Mouse (Mus musculus): ENCODE measurements around the gene Trap1a. TPM values are rescaled to one million over a fixed set of nuclear protein-coding genes. Genes with fewer than 3 reads are reported as not detected.
"Not testable (repeated sequence)": the region's sequence is repeated elsewhere in the genome, so short reads cannot be mapped to it uniquely, and the experiment has no call there.

Gene Trap1a
- polyA plus RNA-seq (2014; fragmentation: Nextera tagmentation; extraction: Ambion mirVana) = not detected in 2 replicates

- H3K9me3 ChIP-seq (replicated peaks; ENCODE audit: control insufficient read depth, low read length) = no peaks in the 10 kb centered on the region
- no peaks in the 10 kb centered on the region for H3K36me3 ChIP-seq (replicated peaks; ENCODE audit: control insufficient read depth, insufficient read depth, low read depth, low read length)
- H3K4me3 ChIP-seq (ENCODE audit: low read depth, low read length) = no peak within 1 kb of the TSS
- no peak within 1 kb of the TSS for H3K27ac ChIP-seq (replicated peaks; ENCODE audit: low read depth, low read length)
- no peak within 1 kb of the TSS for H3K4me2 ChIP-seq (ENCODE audit: low read depth, low read length)
- ATAC-seq (replicated peaks; ENCODE audit: insufficient number of reproducible peaks, low FRiP score, low TSS enrichment, low read depth) = no peak
- H3K27me3 ChIP-seq (ENCODE audit: control insufficient read depth, insufficient read depth, low read length) = no peaks in the 10 kb centered on the region
- 91% methylated on average over 24 of the region's 24 CpGs for WGBS
- no peak for DNase-seq (ENCODE audit: low spot score)
- H3K4me1 ChIP-seq (ENCODE audit: control insufficient read depth, insufficient read depth, low read length) = no peaks in the 10 kb centered on the region
- H3K9ac ChIP-seq (replicated peaks; ENCODE audit: low read length) = no peak within 1 kb of the TSS
Observed at GRCm38 (mm10) chrX:139333263-139333994, at the start of gene Trap1a. Gene Trap1a, plus strand, starts transcription at chrX:139333683.

- Histone ChIP-seq H3K36me3 (replicated peaks; ENCODE audit: control insufficient read depth, insufficient read depth, low read depth, low read length) (no peaks in the 10 kb centered on the region), H3K4me2 (ENCODE audit: low read depth, low read length) (no peak overlapping the region), H3K9me3 (replicated peaks; ENCODE audit: control insufficient read depth, low read length) (no peaks in the 10 kb centered on the region), H3K4me3 (ENCODE audit: low read depth, low read length) (no peak overlapping the region), H3K4me1 (ENCODE audit: control insufficient read depth, insufficient read depth, low read length) (no peaks in the 10 kb centered on the region), H3K27ac (replicated peaks; ENCODE audit: low read depth, low read length) (no peak overlapping the region), H3K27me3 (ENCODE audit: control insufficient read depth, insufficient read depth, low read length) (no peaks in the 10 kb centered on the region), H3K9ac (replicated peaks; ENCODE audit: low read length) (no peak overlapping the region)
- ATAC-seq (replicated peaks; ENCODE audit: insufficient number of reproducible peaks, low FRiP score, low TSS enrichment, low read depth) (no peak), DNase-seq (ENCODE audit: low spot score) (no peak)
- 90% methylated on average over 2 of the region's 2 CpGs for WGBS
Observed at GRCm38 (mm10) chrX:139293114-139293513, 40.4 kb upstream of the Trap1a start.

GRCm38 (mm10) chrX:139295325-139295724 is 38.2 kb upstream of the Trap1a start:
- Histone ChIP-seq H3K4me1 (ENCODE audit: control insufficient read depth, insufficient read depth, low read length) (no peaks in the 10 kb centered on the region), H3K4me3 (ENCODE audit: low read depth, low read length) (no peak overlapping the region), H3K36me3 (replicated peaks; ENCODE audit: control insufficient read depth, insufficient read depth, low read depth, low read length) (no peaks in the 10 kb centered on the region), H3K4me2 (ENCODE audit: low read depth, low read length) (no peak overlapping the region), H3K27ac (replicated peaks; ENCODE audit: low read depth, low read length) (no peak overlapping the region), H3K9ac (replicated peaks; ENCODE audit: low read length) (no peak overlapping the region), H3K9me3 (replicated peaks; ENCODE audit: control insufficient read depth, low read length) (no peaks in the 10 kb centered on the region), H3K27me3 (ENCODE audit: control insufficient read depth, insufficient read depth, low read length) (no peaks in the 10 kb centered on the region)
- ATAC-seq (replicated peaks; ENCODE audit: insufficient number of reproducible peaks, low FRiP score, low TSS enrichment, low read depth) = no peak
- DNase-seq (ENCODE audit: low spot score) = no peak
- WGBS = 86% methylated on average over 1 of the region's 1 CpGs

GRCm38 (mm10) chrX:139317356-139317755 is 16.1 kb upstream of the Trap1a start:
- ATAC-seq (replicated peaks; ENCODE audit: insufficient number of reproducible peaks, low FRiP score, low TSS enrichment, low read depth); DNase-seq (ENCODE audit: low spot score); H3K9me3 ChIP-seq (replicated peaks; ENCODE audit: control insufficient read depth, low read length); H3K4me2 ChIP-seq (ENCODE audit: low read depth, low read length); H3K27me3 ChIP-seq (ENCODE audit: control insufficient read depth, insufficient read depth, low read length); H3K27ac ChIP-seq (replicated peaks; ENCODE audit: low read depth, low read length); H3K36me3 ChIP-seq (replicated peaks; ENCODE audit: control insufficient read depth, insufficient read depth, low read depth, low read length); H3K4me1 ChIP-seq (ENCODE audit: control insufficient read depth, insufficient read depth, low read length); H3K9ac ChIP-seq (replicated peaks; ENCODE audit: low read length); H3K4me3 ChIP-seq (ENCODE audit: low read depth, low read length): not testable (repeated sequence)
- WGBS = 54% methylated on average over 5 of the region's 5 CpGs

GRCm38 (mm10) chrX:139332583-139332982 is 900 bp upstream of the Trap1a start:
- ATAC-seq (replicated peaks; ENCODE audit: insufficient number of reproducible peaks, low FRiP score, low TSS enrichment, low read depth) (no peak), DNase-seq (ENCODE audit: low spot score) (no peak)
- Histone ChIP-seq H3K36me3 (replicated peaks; ENCODE audit: control insufficient read depth, insufficient read depth, low read depth, low read length) (no peaks in the 10 kb centered on the region), H3K4me3 (ENCODE audit: low read depth, low read length) (no peak overlapping the region), H3K27ac (replicated peaks; ENCODE audit: low read depth, low read length) (no peak overlapping the region), H3K4me2 (ENCODE audit: low read depth, low read length) (no peak overlapping the region), H3K4me1 (ENCODE audit: control insufficient read depth, insufficient read depth, low read length) (no peaks in the 10 kb centered on the region), H3K9ac (replicated peaks; ENCODE audit: low read length) (no peak overlapping the region), H3K9me3 (replicated peaks; ENCODE audit: control insufficient read depth, low read length) (no peaks in the 10 kb centered on the region), H3K27me3 (ENCODE audit: control insufficient read depth, insufficient read depth, low read length) (no peaks in the 10 kb centered on the region)
- WGBS = 93% methylated on average over 9 of the region's 9 CpGs

GRCm38 (mm10) chrX:139334504-139335418 is 1.3 kb downstream of the Trap1a start:
- no peaks in the 10 kb centered on the region for H3K4me1 ChIP-seq (ENCODE audit: control insufficient read depth, insufficient read depth, low read length)
- DNase-seq (ENCODE audit: low spot score) (no peak), ATAC-seq (replicated peaks; ENCODE audit: insufficient number of reproducible peaks, low FRiP score, low TSS enrichment, low read depth) (no peak)
- WGBS = 81% methylated on average over 14 of the region's 14 CpGs
- no peaks in the 10 kb centered on the region for H3K9me3 ChIP-seq (replicated peaks; ENCODE audit: control insufficient read depth, low read length)
- no peaks in the 10 kb centered on the region for H3K36me3 ChIP-seq (replicated peaks; ENCODE audit: control insufficient read depth, insufficient read depth, low read depth, low read length)
- no peak overlapping the region for H3K9ac ChIP-seq (replicated peaks; ENCODE audit: low read length)
- H3K27me3 ChIP-seq (ENCODE audit: control insufficient read depth, insufficient read depth, low read length) = no peaks in the 10 kb centered on the region
- no peak overlapping the region for H3K4me2 ChIP-seq (ENCODE audit: low read depth, low read length)
- H3K27ac ChIP-seq (replicated peaks; ENCODE audit: low read depth, low read length) = no peak overlapping the region
- H3K4me3 ChIP-seq (ENCODE audit: low read depth, low read length) = no peak overlapping the region

- H3K9me3 ChIP-seq (replicated peaks; ENCODE audit: control insufficient read depth, low read length) = no peaks in the 10 kb centered on the region
- H3K27ac ChIP-seq (replicated peaks; ENCODE audit: low read depth, low read length) = no peak overlapping the region
- no peak overlapping the region for H3K9ac ChIP-seq (replicated peaks; ENCODE audit: low read length)
- no peak for ATAC-seq (replicated peaks; ENCODE audit: insufficient number of reproducible peaks, low FRiP score, low TSS enrichment, low read depth)
- WGBS = 56% methylated on average over 2 of the region's 3 CpGs
- H3K36me3 ChIP-seq (replicated peaks; ENCODE audit: control insufficient read depth, insufficient read depth, low read depth, low read length) = no peaks in the 10 kb centered on the region
- H3K4me2 ChIP-seq (ENCODE audit: low read depth, low read length) = no peak overlapping the region
- H3K4me1 ChIP-seq (ENCODE audit: control insufficient read depth, insufficient read depth, low read length) = no peaks in the 10 kb centered on the region
- no peaks in the 10 kb centered on the region for H3K27me3 ChIP-seq (ENCODE audit: control insufficient read depth, insufficient read depth, low read length)
- no peak for DNase-seq (ENCODE audit: low spot score)
- no peak overlapping the region for H3K4me3 ChIP-seq (ENCODE audit: low read depth, low read length)
Observed at GRCm38 (mm10) chrX:139335419-139336074, 2.1 kb downstream of the Trap1a start.
